Mouse (Mus musculus): ENCODE results near the gene Camsap3.

The Camsap3 gene

DNA sequence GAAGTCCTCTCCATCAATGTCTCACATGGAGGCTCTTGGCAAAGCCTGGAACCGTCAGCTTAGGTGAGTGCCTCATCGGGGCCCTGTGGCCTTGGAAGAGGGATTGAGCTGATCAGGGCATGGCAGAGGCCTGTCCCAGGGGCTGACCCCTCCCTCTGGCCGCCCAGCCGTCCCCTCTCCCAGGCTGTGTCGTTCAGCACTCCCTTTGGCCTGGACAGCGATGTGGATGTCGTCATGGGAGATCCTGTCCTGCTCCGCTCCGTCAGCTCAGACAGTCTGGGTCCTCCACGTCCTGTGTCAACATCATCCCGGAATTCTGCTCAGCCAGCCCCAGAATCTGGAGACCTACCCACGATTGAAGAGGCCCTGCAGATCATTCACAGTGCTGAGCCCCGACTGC is 16.3 kb downstream of the Camsap3 start:
- no peak for DNase-seq (ENCODE audit: low spot score)

GRCm38 (mm10) chr8:3606593-3606992 is 19.5 kb downstream of the Camsap3 start:
- no peak for DNase-seq (ENCODE audit: low spot score)

DNA sequence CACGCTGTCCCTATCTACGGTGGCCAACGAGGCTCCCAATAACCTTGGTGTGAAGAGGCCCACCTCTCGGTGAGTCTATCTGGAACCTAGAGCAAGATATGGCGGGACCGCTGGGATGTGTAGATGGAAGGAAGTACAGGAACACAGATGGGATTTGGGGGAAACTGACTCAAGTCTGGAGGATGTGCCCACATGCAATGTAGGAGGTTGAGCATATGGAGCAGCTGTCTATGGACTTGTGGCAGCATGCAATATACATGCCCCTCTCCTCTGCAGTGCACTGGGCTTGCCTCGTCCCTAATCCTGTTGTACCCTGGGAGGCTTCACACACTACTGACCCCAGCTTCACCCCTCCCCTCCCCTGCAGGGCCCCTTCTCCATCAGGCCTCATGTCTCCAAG is 20.7 kb downstream of the Camsap3 start:
- no peak for DNase-seq (ENCODE audit: low spot score)

- DNase-seq (ENCODE audit: low spot score), result no peak
These were observed 22.1 kb downstream of the Camsap3 start for GRCm38 (mm10) chr8:3609046-3609815.

DNA sequence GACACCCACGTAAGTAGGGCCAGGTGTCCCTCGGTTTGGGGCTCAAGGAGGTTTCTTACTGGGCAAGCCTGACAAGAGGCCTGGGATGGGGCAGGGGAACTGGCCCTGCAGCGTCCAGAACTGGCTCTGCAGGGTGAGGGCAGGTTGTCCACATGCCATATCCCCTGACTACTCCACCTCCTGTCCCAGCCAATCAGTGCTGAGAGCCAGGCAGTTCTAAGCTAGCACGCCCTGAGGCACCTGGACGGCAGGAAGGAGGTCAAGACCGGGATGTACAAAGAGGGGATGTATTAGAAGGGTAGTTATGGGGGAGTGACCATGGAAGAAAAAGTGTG is 22.7 kb downstream of the Camsap3 start:
- no peak for DNase-seq (ENCODE audit: low spot score)

- peak; percentile 99 for DNase-seq (ENCODE audit: low spot score)
These were observed 34.3 kb downstream of the Camsap3 start, which contains the start of the genes Xab2 and Pet100 for GRCm38 (mm10) chr8:3621199-3621970. Gene Xab2 (minus strand): TSS chr8:3621316. Gene Pet100 (plus strand): TSS chr8:3621548.

- DNase-seq (ENCODE audit: low spot score), result no peak
These were observed 35.0 kb downstream of the Camsap3 start for GRCm38 (mm10) chr8:3622119-3622518.

- DNase-seq (ENCODE audit: low spot score), result no peak
These were observed 38.4 kb downstream of the Camsap3 start, which contains the start of gene Pcp2 for GRCm38 (mm10) chr8:3625445-3625844. Gene Pcp2 (minus strand): TSS chr8:3625545.

DNA sequence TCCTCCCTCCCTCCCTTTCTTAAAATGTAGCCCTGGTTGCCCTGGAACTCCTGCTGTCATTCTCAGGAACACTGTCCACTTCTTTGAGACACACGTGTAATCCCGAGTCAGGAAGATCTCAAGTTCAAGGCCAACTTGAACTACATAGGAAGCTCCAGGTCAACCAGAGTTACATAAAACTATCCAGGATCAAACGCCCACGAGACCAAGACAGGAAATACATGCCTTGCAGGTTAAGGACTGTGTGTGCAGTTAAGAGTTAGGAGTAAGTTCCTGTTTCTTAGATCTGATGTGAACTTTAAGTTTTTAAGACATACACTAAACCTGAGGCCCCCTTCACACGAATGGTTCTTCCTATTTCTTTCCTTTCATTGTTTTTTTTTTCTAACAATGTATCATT is 39.9 kb downstream of the Camsap3 start:
- DNase-seq (ENCODE audit: low spot score), result no peak

DNA sequence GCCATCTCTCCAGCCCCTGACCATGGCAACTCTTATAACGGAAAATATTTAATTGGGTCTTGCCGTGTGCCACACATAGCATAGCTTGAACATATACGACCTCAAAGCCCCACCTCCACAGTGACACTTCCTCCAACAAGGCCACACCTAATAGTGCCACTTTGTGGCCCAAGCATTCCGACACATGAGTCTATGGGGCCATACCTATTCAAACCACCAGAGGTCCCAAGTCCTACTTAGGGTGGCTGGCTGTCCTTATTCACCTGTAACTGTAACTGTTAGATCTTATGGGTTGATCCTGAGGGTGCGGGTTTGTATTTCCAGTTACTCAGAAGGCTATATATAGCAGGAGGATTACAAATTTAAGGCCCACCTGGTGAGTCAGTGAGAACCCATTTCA is 40.9 kb downstream of the Camsap3 start:
- no peak for DNase-seq (ENCODE audit: low spot score)

GRCm38 (mm10) chr8:3630647-3631477 is 43.8 kb downstream of the Camsap3 start, which contains the start of gene Stxbp2:
Gene Stxbp2 (plus strand): TSS chr8:3630955.
- DNase-seq (ENCODE audit: low spot score), result no peak

DNA sequence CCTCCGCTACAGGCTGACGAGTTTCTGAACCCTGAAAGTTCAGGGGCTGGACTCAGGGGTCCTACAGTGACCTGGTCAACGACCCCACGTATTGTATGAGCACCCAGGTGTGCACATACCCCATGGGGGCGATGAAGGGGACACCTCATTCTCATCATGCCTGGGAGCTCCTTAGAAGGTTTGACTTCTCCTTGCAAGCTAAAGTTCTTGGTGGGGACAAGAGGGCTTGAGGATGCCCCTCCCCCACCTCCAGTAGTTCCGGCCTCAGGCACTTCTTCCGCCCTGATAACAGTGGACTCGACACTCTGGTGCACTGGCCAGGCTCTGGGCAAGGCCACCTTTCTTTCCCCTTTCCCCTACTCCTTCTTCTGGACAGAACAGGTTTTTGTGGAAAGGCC is 44.4 kb downstream of the Camsap3 start:
- DNase-seq (ENCODE audit: low spot score), result no peak

DNA sequence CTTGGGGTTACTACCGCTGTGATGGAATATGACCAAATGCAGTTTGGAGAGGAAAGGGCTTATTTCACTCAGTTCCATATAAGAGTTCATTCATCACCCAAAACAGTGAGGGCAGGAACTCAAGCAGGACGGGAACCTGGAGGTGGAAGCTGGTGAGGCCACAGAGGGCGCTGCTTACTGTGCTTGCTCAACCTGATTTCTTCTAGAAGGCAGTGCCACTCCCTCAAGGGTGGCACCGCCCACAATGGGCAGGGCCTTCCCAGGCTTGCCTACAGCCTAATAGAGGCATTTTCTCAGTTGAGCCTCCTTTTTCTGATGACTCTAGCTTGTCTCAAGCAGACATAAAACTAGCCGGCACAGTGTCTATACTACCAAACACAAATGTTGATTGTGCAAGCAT is 58.7 kb downstream of the Camsap3 start:
- no peak for DNase-seq (ENCODE audit: low spot score)

- DNase-seq (ENCODE audit: low spot score), result no peak
These were observed 59.9 kb downstream of the Camsap3 start for GRCm38 (mm10) chr8:3646824-3647531.

DNA sequence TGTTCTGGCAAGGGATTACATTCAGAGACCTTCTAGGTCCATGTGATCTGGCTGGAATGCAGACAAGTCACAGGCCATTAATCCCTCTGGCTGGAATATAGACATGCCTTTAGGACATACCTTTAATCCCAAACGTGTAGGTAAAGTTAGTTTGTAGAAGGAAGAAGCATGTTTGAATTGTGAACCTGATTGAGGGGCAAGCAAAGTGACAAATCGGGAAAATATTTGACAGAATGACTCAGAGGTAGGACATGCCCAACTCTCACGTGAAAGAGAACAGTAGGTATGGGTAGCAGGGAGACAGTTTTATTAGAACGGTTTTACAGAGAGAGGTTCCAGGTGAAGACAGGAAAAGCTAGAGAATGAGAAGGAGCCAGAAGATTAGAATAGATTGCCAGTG is 60.5 kb downstream of the Camsap3 start:
- no peak for DNase-seq (ENCODE audit: low spot score)

DNA sequence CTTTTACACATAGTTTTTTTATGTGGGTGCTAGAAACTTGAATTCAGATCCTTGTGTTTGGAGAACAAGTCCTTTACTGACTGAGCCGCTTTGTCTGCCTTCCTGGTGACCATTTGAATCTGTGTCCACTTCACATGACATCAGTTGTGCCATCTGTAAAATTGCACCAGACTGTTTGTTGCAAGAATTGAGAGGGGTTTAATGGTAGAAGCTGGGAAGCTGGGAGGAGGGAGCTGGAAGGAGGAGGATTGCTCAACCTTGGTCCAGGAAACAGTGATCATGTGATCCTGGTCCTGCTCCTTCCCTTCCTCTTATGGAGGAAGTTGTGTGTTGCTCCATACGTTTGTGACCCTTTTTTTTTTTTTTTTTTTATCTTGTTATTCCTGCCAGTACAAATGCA is 61.2 kb downstream of the Camsap3 start:
- DNase-seq (ENCODE audit: low spot score), result no peak

DNA sequence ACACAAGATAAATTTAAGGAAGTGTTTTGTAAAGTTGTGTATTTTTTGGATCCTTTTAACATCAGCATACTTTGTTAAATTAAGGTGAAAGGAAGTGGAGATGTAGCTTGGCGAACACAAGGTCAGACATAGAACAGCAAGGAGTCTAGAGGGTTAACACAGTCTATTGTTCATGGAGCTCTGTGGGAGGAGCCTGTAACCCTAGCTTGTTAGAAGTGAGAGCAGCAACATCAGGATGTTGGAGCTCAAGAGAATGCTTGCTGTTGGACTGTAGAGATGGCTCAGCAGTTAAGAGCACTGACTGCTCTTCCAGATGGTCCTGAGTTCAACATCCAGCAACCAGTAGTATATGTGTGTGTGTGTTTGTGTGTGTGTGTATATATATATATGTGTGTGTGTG is 61.9 kb downstream of the Camsap3 start:
- DNase-seq (ENCODE audit: low spot score), result no peak

DNA sequence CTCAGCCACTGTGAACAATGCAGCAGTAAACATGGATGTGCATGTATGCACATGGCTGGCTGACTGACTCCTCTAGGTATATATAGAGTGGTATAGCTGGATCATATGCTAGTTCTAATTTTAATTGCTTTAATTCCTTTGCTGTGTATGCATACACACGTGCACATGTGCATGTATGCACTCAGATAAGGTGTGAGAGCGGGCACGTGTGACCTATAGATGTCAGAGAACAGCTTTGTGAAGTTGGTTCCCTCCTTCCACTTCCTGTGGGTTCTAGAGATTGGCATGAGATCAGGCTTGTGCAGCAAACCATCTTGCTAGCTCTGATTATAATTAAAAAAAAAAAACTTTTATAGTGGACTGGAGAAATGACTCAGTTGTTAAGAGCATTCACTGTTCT is 65.8 kb downstream of the Camsap3 start:
- no peak for DNase-seq (ENCODE audit: low spot score)

- DNase-seq (ENCODE audit: low spot score), result no peak
These were observed 67.8 kb downstream of the Camsap3 start for GRCm38 (mm10) chr8:3654726-3655508.

DNA sequence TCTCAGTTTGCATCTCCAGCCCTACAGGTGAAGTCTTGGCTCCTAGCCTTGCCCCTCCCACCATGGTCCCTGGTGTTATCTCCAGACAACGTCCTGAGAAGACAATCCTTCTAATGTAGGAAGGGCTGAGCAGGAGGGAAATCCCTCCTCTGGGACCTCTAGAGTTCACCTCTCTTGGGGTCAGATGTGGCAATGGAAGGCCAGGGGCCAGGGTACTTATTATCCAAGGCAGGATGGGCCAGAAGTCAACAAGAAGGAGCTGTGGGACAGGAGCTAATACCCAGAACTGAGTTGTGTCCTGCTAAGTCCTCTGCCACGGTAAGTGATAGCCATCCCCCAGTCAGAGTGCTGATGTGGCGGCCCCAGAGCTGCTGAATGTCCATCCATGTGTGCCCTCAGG is 68.4 kb downstream of the Camsap3 start, which contains the start of gene Retn:
TSS of gene Retn (plus strand) at position 245 of the 400 bp plus-strand sequence.
- no peak for DNase-seq (ENCODE audit: low spot score)

All from layer of hippocampus, adult 9-10 months (tissue).